7 mouse cellular contexts compared by ENCODE assay signal in the genomic region with DNA sequence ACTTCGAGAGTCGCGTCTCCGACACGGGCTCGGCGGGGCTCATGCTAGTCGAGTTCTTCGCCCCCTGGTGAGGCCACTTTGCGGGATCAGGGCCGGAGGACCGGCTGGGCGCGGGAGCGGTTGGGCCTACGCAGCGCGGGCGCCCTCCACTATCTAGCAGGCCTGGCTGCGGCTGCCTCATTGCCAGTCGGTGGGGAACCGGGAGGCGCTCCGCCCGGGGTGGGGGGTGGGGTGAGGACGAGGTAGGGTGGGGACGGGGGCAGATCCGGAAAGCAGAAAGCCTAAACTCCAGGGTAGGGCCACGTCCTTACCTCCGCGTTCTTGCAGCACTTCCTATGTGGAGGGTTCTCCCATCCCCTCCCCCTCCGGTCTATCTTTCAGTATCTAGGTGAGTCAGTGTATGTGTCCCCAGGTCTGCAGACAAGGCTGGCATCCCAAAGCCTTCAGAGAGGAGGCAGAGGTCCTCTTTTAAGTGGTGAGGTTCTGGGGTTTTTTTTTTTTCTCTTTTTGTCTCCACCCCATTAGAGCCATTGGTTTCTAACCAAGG. TPM values are rescaled to one million over a fixed set of nuclear protein-coding genes. Genes with fewer than 3 reads are reported as not detected.
DNase-seq lines count a peak whose midpoint lies in the region; ATAC-seq and TF ChIP-seq lines count a peak whose summit lies in the region.

No protein-coding gene starts in this region.

- H3K9ac ChIP-seq in lung, embryonic 15.5 days = peak overlapping the region; percentile 100

- WGBS in lung, embryonic 15.5 days = 0% methylated on average over 32 of the region's 32 CpGs

- peaks cover 8% of the 10 kb centered on the region for H3K4me1 ChIP-seq in embryonic fibroblast, embryonic 13.5 days (ENCODE audit: control insufficient read depth, insufficient read depth, low read length)
- H3K4me1 ChIP-seq in lung, embryonic 15.5 days = peaks cover 26% of the 10 kb centered on the region

- peak overlapping the region; percentile 56 for H3K4me2 ChIP-seq in lung, embryonic 15.5 days

- H3K36me3 ChIP-seq in lung, embryonic 15.5 days = peaks cover 28% of the 10 kb centered on the region

- ATAC-seq in activated CD4-positive, CD25-positive, alpha-beta regulatory T cell, adult 4 months = peak; percentile 38
- peak; percentile 49 for ATAC-seq in lung, embryonic 15.5 days (ENCODE audit: borderline replicate concordance, extremely low read depth, low FRiP score, low TSS enrichment)

- peak; percentile 26 to 54 for DNase-seq in right cerebral cortex, adult 2 months (ENCODE audit: low spot score in 2 of 2)
- DNase-seq in right cerebral cortex, postnatal 25 days = no peak
- DNase-seq in induced T-regulatory cell, adult 2 months (ENCODE audit: low read depth) = peak; percentile 88
- peak; percentile 5 for DNase-seq in retina, postnatal 7 days (ENCODE audit: low read depth, low spot score)

- peak overlapping the region; percentile 83 for H3K4me3 ChIP-seq in embryonic fibroblast, embryonic 13.5 days (ENCODE audit: insufficient read depth, low read length)
- H3K4me3 ChIP-seq in lung, embryonic 15.5 days = peak overlapping the region; percentile 89

- peak overlapping the region; percentile 94 for H3K27ac ChIP-seq in embryonic fibroblast, embryonic 13.5 days (ENCODE audit: insufficient read depth, low read length)
- H3K27ac ChIP-seq in lung, embryonic 15.5 days = peak overlapping the region; percentile 98

- TF ChIP-seq CTCF in embryonic fibroblast, embryonic 13.5 days (IDR thresholded peaks at IDR 0.05; ENCODE audit: borderline replicate concordance, insufficient read depth, low read length) = no peak

- no peaks in the 10 kb centered on the region for H3K27me3 ChIP-seq in lung, embryonic 15.5 days

- H3K9me3 ChIP-seq in lung, embryonic 15.5 days = no peaks in the 10 kb centered on the region

- no peak for TF ChIP-seq POLR2A in embryonic fibroblast, embryonic 13.5 days (IDR thresholded peaks at IDR 0.05; ENCODE audit: low read depth, low read length)

RNA-seq across cellular contexts. Expression of a gene that starts 0.6 kb away (rescaled TPM):
- polyA plus RNA-seq in activated CD4-positive, CD25-positive, alpha-beta regulatory T cell, adult 4 months (2017; shearing (Covaris generic)) = 1 to 10 TPM; 2.3 to 3.8 TPM
- 1.5 and 2.8 TPM in 2 replicates for polyA plus RNA-seq in embryonic fibroblast, embryonic 13.5 days (2011; ENCODE audit: insufficient read length, low read depth, missing spikeins)
- 1.3 and 2.3 TPM in 2 replicates for polyA plus RNA-seq in lung, embryonic 15.5 days (2015; fragmentation: Nextera tagmentation; extraction: Ambion mirVana)

RNA-seq across cellular contexts. Expression of a gene that starts 0.6 kb away (rescaled TPM):
- polyA plus RNA-seq in activated CD4-positive, CD25-positive, alpha-beta regulatory T cell, adult 4 months (2017; shearing (Covaris generic)) = 1,000 to 10,000 TPM in 1 of 2 experiments, 100 to 1,000 TPM in 1; 658 to 1,122 TPM
- 1,111 and 1,129 TPM in 2 replicates for polyA plus RNA-seq in embryonic fibroblast, embryonic 13.5 days (2011; ENCODE audit: insufficient read length, low read depth, missing spikeins)
- 874 and 889 TPM in 2 replicates for polyA plus RNA-seq in lung, embryonic 15.5 days (2015; fragmentation: Nextera tagmentation; extraction: Ambion mirVana)

RNA-seq across cellular contexts. Expression of a gene that starts 27.2 kb away (rescaled TPM):
- under 1 TPM; 0.31 to 0.60 TPM for polyA plus RNA-seq in activated CD4-positive, CD25-positive, alpha-beta regulatory T cell, adult 4 months (2017; shearing (Covaris generic))
- not detected in 2 replicates for polyA plus RNA-seq in embryonic fibroblast, embryonic 13.5 days (2011; ENCODE audit: insufficient read length, low read depth, missing spikeins)
- polyA plus RNA-seq in lung, embryonic 15.5 days (2015; fragmentation: Nextera tagmentation; extraction: Ambion mirVana) = not detected in 2 replicates

RNA-seq across cellular contexts. Expression of a gene that starts 29.9 kb away (rescaled TPM):
- 1 to 10 TPM in 1 of 2 experiments, under 1 TPM in 1; 0.78 to 1.0 TPM for polyA plus RNA-seq in activated CD4-positive, CD25-positive, alpha-beta regulatory T cell, adult 4 months (2017; shearing (Covaris generic))
- not detected in 2 replicates for polyA plus RNA-seq in embryonic fibroblast, embryonic 13.5 days (2011; ENCODE audit: insufficient read length, low read depth, missing spikeins)
- 10.0 and 10.1 TPM in 2 replicates for polyA plus RNA-seq in lung, embryonic 15.5 days (2015; fragmentation: Nextera tagmentation; extraction: Ambion mirVana)

RNA-seq across cellular contexts. Expression of a gene that starts 34.8 kb away (rescaled TPM):
- polyA plus RNA-seq in activated CD4-positive, CD25-positive, alpha-beta regulatory T cell, adult 4 months (2017; shearing (Covaris generic)) = 1,000 to 10,000 TPM in 1 of 2 experiments, 100 to 1,000 TPM in 1; 759 to 1,222 TPM
- polyA plus RNA-seq in embryonic fibroblast, embryonic 13.5 days (2011; ENCODE audit: insufficient read length, low read depth, missing spikeins) = 553 and 625 TPM in 2 replicates
- polyA plus RNA-seq in lung, embryonic 15.5 days (2015; fragmentation: Nextera tagmentation; extraction: Ambion mirVana) = 430 and 452 TPM in 2 replicates
